Mouse (Mus musculus) heart, postnatal 0 days (tissue): ENCODE results near the gene Dyrk1b.
"Not testable (repeated sequence)": the region's sequence is repeated elsewhere in the genome, so short reads cannot be mapped to it uniquely, and the experiment has no call there.

Source experiments
- CTCF ChIP-seq: IDR thresholded peaks from 2 replicates; pipeline ENCODE4 v1.5.1; 2016; ENCODE audit warnings: antibody characterized with exemption, control low read depth, low read depth
- EP300 ChIP-seq: IDR thresholded peaks from 2 replicates; pipeline ENCODE4 v1.6.1; 2016; ENCODE audit warnings: antibody characterized with exemption, low read depth

DNA sequence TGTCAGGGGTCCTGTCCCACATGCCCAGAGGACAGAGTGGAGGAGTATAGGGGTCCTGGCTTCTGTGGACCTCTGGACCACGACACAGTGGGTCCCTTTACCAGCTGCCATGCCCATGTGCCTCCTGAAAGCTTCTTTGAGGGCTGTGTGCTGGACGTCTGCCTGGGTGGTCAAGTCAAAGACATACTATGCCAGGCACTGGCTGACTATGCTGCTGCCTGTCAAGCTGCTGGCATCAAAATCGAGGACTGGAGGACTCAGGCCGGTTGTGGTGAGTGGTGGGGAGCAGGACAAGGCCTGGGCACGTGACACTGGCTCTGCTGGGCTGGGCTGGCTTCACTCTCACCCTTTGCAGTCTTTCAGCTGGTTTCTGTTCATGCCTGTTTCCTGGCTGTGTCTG, 25.7 kb upstream of the Dyrk1b start:
- not testable (repeated sequence) for TF ChIP-seq EP300, CTCF
